Mouse (Mus musculus) MEL (cell line): ENCODE measurements around the gene Pnpla3.

ENCODE experiments used
- BHLHE40 ChIP-seq: IDR thresholded peaks from 2 replicates; pipeline ENCODE4 v1.6.1; 2012; ENCODE audit warnings: low read depth, mild to moderate bottlenecking, inconsistent platforms, low read length, improper control_type of control experiment, borderline replicate concordance
- CTCF ChIP-seq, 3 experiments: IDR thresholded peaks in 2 of 3; conservative IDR thresholded peaks in 1 of 3; 2 replicates each; pipeline ENCODE4 v1.5.1; 2011 to 2012; ENCODE audit warnings: low read length in 3 of 3, low read depth in 2 of 3, mild to moderate bottlenecking in 2 of 3, improper control_type of control experiment in 1 of 3, inconsistent platforms in 1 of 3, mixed read lengths in 1 of 3, moderate library complexity in 1 of 3; ENCODE audit not compliant: control insufficient read depth in 1 of 3, insufficient read depth in 1 of 3, poor library complexity in 1 of 3, severe bottlenecking in 1 of 3
- EP300 ChIP-seq, 2 experiments: IDR thresholded peaks; 2 replicates each; pipeline ENCODE4 v1.6.1; 2011; ENCODE audit warnings: improper control_type of control experiment in 2 of 2, low read length in 2 of 2, low read depth in 1 of 2, mild to moderate bottlenecking in 1 of 2
- HCFC1 ChIP-seq: IDR thresholded peaks from 2 replicates; pipeline ENCODE4 v1.6.1; 2012; ENCODE audit warnings: low read depth, mild to moderate bottlenecking, inconsistent platforms, low read length, improper control_type of control experiment, moderate library complexity
- NRF1 ChIP-seq: IDR thresholded peaks from 2 replicates; pipeline ENCODE4 v1.6.1; 2014; ENCODE audit warnings: low read depth, mild to moderate bottlenecking, inconsistent platforms, low read length, improper control_type of control experiment, moderate library complexity; ENCODE audit not compliant: poor library complexity, insufficient read depth, severe bottlenecking
- TCF12 ChIP-seq: IDR thresholded peaks from 2 replicates; pipeline ENCODE4 v1.6.1; 2014; ENCODE audit warnings: low read depth, mild to moderate bottlenecking, inconsistent platforms, low read length, improper control_type of control experiment, moderate library complexity
- UBTF ChIP-seq: IDR thresholded peaks from 2 replicates; pipeline ENCODE4 v1.6.1; 2012; ENCODE audit warnings: low read depth, mild to moderate bottlenecking, inconsistent platforms, low read length, improper control_type of control experiment, moderate library complexity, borderline replicate concordance; ENCODE audit not compliant: insufficient read depth
- USF1 ChIP-seq: IDR thresholded peaks from 2 replicates; pipeline ENCODE4 v1.6.1; 2014; ENCODE audit warnings: low read depth, mild to moderate bottlenecking, inconsistent platforms, low read length, improper control_type of control experiment, moderate library complexity

DNA sequence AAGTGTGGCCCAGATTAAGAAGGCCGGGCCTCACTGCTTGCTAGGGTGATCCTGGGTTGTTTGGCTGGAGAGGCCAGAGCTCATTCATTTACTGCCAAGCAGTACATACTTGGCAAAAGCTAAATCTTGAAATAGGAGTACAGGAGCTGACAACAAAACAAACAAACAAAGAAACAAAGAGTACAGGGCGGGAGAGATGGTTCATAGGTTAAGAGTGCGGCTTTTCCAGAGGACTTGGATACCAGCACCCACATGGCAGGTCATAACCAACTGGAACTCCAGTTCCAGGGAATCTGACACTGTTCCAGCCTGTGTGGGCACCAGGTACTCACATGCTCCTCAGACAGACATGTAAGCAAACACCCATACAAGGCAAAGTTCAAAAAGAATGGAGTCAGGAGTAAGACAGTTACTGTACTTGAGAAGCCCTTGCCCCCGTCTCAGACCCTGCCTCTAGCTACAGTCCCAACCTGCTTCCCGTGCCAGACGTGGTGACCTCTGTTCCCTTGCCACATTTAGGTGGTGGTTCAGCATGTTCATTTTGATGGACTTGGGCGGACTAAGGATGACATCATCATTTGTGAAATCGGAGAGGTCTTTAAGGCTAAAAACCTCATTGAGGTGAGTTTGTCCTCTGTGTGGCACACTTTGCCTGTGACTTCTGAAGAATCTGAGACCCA, 29.0 kb downstream of the Pnpla3 start:
- TF ChIP-seq EP300 (IDR thresholded peaks at IDR 0.05; ENCODE audit: low read depth in 1 of 2, low read length in 2 of 2): no peak
- no peak for TF ChIP-seq BHLHE40
- TF ChIP-seq CTCF (IDR thresholded peaks at IDR 0.05 in 2 of 3, conservative IDR thresholded peaks at IDR 0.05 in 1 of 3; ENCODE audit: control insufficient read depth in 1 of 3, insufficient read depth in 1 of 3, low read depth in 2 of 3, low read length in 3 of 3, poor library complexity in 1 of 3, severe bottlenecking in 1 of 3): no peak
- TF ChIP-seq NRF1: no peak
- no peak for TF ChIP-seq USF1
- TF ChIP-seq TCF12: no peak
- TF ChIP-seq UBTF: no peak
- TF ChIP-seq HCFC1: no peak
